Mouse (Mus musculus): Measurements from ENCODE around the gene Frmpd3. TPM values are rescaled to one million over a fixed set of nuclear protein-coding genes. Genes with fewer than 3 reads are reported as not detected.

The Frmpd3 gene
- total RNA-seq, 2 experiments from 2014 or later: 25.7 to 27.2 TPM

- no peak for DNase-seq (ENCODE audit: low spot score in 2 of 2)
- intact Hi-C loops (cut with DNase I): no loop called here
Measured at GRCm38 (mm10) chrX:140437906-140438305, 95.8 kb downstream of the Frmpd3 start.

DNA sequence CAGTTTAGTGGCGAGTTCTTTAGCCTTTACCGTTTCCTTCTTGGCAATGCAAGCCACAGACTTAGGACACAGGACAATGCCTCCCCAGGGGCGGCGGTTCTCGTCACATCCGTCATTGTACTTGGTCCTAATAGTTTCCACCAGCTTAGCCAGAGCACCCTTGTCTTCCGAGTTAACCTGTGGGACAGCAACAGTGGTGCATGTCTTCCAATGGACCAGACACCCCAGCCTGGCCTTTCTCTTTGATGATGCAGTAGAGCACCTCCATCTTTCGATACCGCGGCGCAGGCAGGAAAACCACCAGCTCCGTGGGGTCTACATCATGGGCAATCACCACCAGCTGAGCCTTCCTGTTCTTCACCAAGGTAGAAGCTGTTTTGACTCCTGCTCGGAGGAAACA is 103.5 kb downstream of the Frmpd3 start:
- intact Hi-C loops (cut with DNase I): no loop called here
- no peak for DNase-seq (ENCODE audit: low spot score in 2 of 2)

DNA sequence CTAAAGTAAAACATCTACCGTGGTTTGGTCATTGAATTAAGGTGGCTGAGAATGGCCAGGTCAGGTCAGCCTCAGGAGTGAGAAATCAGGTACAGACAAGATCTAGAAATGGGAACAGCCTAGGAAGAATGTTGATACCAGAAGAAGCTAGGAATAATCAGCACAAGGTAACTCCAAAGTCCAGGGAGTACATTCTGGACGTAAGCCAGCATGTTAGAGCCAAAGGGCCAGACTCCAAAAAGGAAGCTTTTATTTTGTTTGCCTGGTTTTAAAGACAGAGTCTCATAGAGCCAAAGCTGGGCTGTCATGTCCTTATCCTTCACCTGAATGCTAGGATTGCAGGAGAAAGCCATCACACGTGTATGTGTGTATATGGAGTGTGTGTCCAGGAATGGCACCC is 108.0 kb downstream of the Frmpd3 start:
- DNase-seq (ENCODE audit: low spot score in 2 of 2): no peak
- intact Hi-C loops (cut with DNase I): no loop called here

GRCm38 (mm10) chrX:140456279-140456731 is 114.2 kb downstream of the Frmpd3 start, which contains the start of gene Prps1:
Gene Prps1, plus strand, starts transcription at chrX:140456613.
- intact Hi-C loops (cut with DNase I): no loop called here
- peak; percentile 82 to 88 for DNase-seq (ENCODE audit: low spot score in 2 of 2)

GRCm38 (mm10) chrX:140456751-140457491 is 114.9 kb downstream of the Frmpd3 start:
- intact Hi-C loops (cut with DNase I): no loop called here
- peak; percentile 13 to 38 for DNase-seq (ENCODE audit: low spot score in 2 of 2)

- intact Hi-C loops (cut with DNase I): no loop called here
- no peak for DNase-seq (ENCODE audit: low spot score in 2 of 2)
Measured at GRCm38 (mm10) chrX:140457502-140457901, 115.4 kb downstream of the Frmpd3 start.

- intact Hi-C loops (cut with DNase I): loop anchor here (5.0 kb wide), 1 partner anchor 536 kb away; no protein-coding TSS in a partner anchor
- no peak for DNase-seq (ENCODE audit: low spot score in 2 of 2)
Measured at GRCm38 (mm10) chrX:140478231-140478630, 136.2 kb downstream of the Frmpd3 start.

- DNase-seq (ENCODE audit: low spot score in 2 of 2): peak; percentile 10 to 14
- intact Hi-C loops (cut with DNase I): loop anchor here (5.0 kb wide), 1 partner anchor 537 kb away; no protein-coding TSS in a partner anchor
Measured at GRCm38 (mm10) chrX:140479171-140479570, 137.1 kb downstream of the Frmpd3 start.

Small RNA genes within 50 kb of the gene (microRNA-seq; reads per million reads assigned to microRNA genes)
- 341 to 394 reads per million in 2 experiments for gene Mir3475

Other genes starting within 250 kb of the Frmpd3 start
- 10 to 100 TPM; 68.8 to 77.2 TPM for gene Prps1, start 114.3 kb downstream of the Frmpd3 start, total RNA-seq (2021)

Data from left cerebral cortex, postnatal 14 days (tissue).